Mouse (Mus musculus): ENCODE data around the gene Efcab10. TPM values are rescaled to one million over a fixed set of nuclear protein-coding genes. Genes with fewer than 3 reads are reported as not detected.

Gene Efcab10
- polyA plus RNA-seq, 1 experiment from 2014 or later = 5.9 TPM

- 84% methylated on average over 8 of the region's 8 CpGs for WGBS
- H3K36me3 ChIP-seq (replicated peaks; ENCODE audit: control insufficient read depth, insufficient read depth) = 0 out of 2 replicates have a peak, but pooled peaks cover 17% of the 10 kb centered on the region
These were observed 30.1 kb upstream of the Efcab10 start for GRCm38 (mm10) chr12:33364511-33364910.

DNA sequence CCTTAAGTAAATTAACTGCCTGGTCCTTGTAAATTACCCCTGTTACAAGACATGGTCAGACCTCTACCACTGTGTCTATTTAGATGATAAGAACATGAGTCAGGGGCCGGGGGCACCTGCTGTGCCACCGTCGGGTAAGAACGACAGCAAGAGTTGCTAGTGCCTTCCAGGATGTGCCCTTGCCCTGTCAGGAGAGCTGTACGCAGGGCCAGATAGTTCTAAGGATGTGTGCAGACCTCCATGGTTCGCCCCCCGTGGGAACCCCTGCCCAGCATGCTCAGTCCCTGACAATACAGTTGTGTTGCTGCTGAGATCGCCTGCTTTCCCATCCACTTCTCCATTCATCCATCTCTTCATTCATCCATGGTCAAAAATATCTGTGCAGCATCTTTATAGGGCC, 29.5 kb upstream of the Efcab10 start:
- 85% methylated on average over 8 of the region's 8 CpGs for WGBS
- no peak for ATAC-seq (ENCODE audit: low FRiP score)

More at GRCm38 (mm10) chr12:33364511-33364910, 30.1 kb upstream of the Efcab10 start:
- ATAC-seq (ENCODE audit: low FRiP score) = no peak
- Histone ChIP-seq H3K4me3 (replicated peaks; ENCODE audit: low read length) (no peak overlapping the region), H3K9me3 (ENCODE audit: control insufficient read depth, low read length) (no peaks in the 10 kb centered on the region), H3K4me1 (replicated peaks; ENCODE audit: control insufficient read depth, insufficient read depth, low read length) (no peaks in the 10 kb centered on the region), H3K27ac (no peak overlapping the region), H3K9ac (no peak overlapping the region), H3K4me2 (replicated peaks) (no peak overlapping the region), H3K27me3 (ENCODE audit: control insufficient read depth, insufficient read depth, low read length) (no peaks in the 10 kb centered on the region)
- no peak for DNase-seq (ENCODE audit: low spot score)

DNA sequence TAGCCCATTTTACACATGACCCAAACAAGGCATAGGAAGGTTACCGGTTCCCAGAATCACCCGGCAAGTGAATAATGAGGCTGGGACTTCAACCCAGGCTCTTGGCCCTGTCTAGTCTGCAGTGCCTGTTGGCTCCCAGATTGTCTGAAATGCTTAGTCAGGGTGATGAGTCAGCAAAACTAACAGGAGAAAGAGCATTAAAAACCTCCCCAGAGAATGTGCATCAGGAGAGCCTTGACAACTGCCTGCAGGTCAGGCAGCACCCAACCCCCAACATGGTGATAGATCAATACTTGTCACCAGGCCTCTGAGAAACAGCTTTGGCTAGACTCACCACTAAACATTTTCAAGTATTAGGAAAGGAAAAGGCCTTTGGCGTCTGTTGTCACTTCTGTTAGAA, 25.1 kb upstream of the Efcab10 start:
- no peaks in the 10 kb centered on the region for H3K9me3 ChIP-seq (ENCODE audit: control insufficient read depth, low read length)
- ATAC-seq (ENCODE audit: low FRiP score) (no peak), DNase-seq (ENCODE audit: low spot score) (no peak)
- no peak overlapping the region for H3K4me3 ChIP-seq (replicated peaks; ENCODE audit: low read length)
- WGBS = 85% methylated on average over 3 of the region's 3 CpGs
- no peaks in the 10 kb centered on the region for H3K27me3 ChIP-seq (ENCODE audit: control insufficient read depth, insufficient read depth, low read length)
- H3K4me1 ChIP-seq (replicated peaks; ENCODE audit: control insufficient read depth, insufficient read depth, low read length) = no peaks in the 10 kb centered on the region
- H3K9ac ChIP-seq = no peak overlapping the region
- no peak overlapping the region for H3K27ac ChIP-seq
- H3K36me3 ChIP-seq (replicated peaks; ENCODE audit: control insufficient read depth, insufficient read depth) = peaks cover 12% of the 10 kb centered on the region; the same call in 1 of the 2 replicates
- H3K4me2 ChIP-seq (replicated peaks) = no peak overlapping the region

More for the DNA sequence above, 29.5 kb upstream of the Efcab10 start:
- Histone ChIP-seq H3K4me2 (replicated peaks) (no peak overlapping the region), H3K27me3 (ENCODE audit: control insufficient read depth, insufficient read depth, low read length) (no peaks in the 10 kb centered on the region), H3K27ac (no peak overlapping the region), H3K4me3 (replicated peaks; ENCODE audit: low read length) (no peak overlapping the region), H3K9ac (no peak overlapping the region), H3K36me3 (replicated peaks; ENCODE audit: control insufficient read depth, insufficient read depth) (0 out of 2 replicates have a peak, but pooled peaks cover 12% of the 10 kb centered on the region), H3K9me3 (ENCODE audit: control insufficient read depth, low read length) (no peaks in the 10 kb centered on the region), H3K4me1 (replicated peaks; ENCODE audit: control insufficient read depth, insufficient read depth, low read length) (no peaks in the 10 kb centered on the region)
- DNase-seq (ENCODE audit: low spot score) = no peak

- H3K4me2 ChIP-seq (replicated peaks) = peak overlapping the region; percentile 43
- ATAC-seq (ENCODE audit: low FRiP score) (peak; percentile 78), DNase-seq (ENCODE audit: low spot score) (peak; percentile 85)
- H3K4me1 ChIP-seq (replicated peaks; ENCODE audit: control insufficient read depth, insufficient read depth, low read length) = peaks cover 11% of the 10 kb centered on the region; the same call in 1 of the 2 replicates
- no peaks in the 10 kb centered on the region for H3K36me3 ChIP-seq (replicated peaks; ENCODE audit: control insufficient read depth, insufficient read depth)
- no peaks in the 10 kb centered on the region for H3K27me3 ChIP-seq (ENCODE audit: control insufficient read depth, insufficient read depth, low read length)
- H3K4me3 ChIP-seq (replicated peaks; ENCODE audit: low read length) = peak overlapping the region; percentile 8; the same call in 1 of the 2 replicates
- H3K9me3 ChIP-seq (ENCODE audit: control insufficient read depth, low read length) = no peaks in the 10 kb centered on the region
- H3K9ac ChIP-seq = no peak overlapping the region
- WGBS = 20% methylated on average over 22 of the region's 22 CpGs
- no peak overlapping the region for H3K27ac ChIP-seq
These were observed 14.8 kb upstream of the Efcab10 start for GRCm38 (mm10) chr12:33379624-33380445.

- 7% methylated on average over 5 of the region's 5 CpGs for WGBS
- Histone ChIP-seq H3K9me3 (ENCODE audit: control insufficient read depth, low read length) (no peaks in the 10 kb centered on the region), H3K4me1 (replicated peaks; ENCODE audit: control insufficient read depth, insufficient read depth, low read length) (no peaks in the 10 kb centered on the region), H3K27ac (no peak overlapping the region), H3K27me3 (ENCODE audit: control insufficient read depth, insufficient read depth, low read length) (no peaks in the 10 kb centered on the region), H3K9ac (no peak overlapping the region), H3K4me3 (replicated peaks; ENCODE audit: low read length) (no peak overlapping the region), H3K36me3 (replicated peaks; ENCODE audit: control insufficient read depth, insufficient read depth) (no peaks in the 10 kb centered on the region), H3K4me2 (replicated peaks) (no peak overlapping the region)
- peak; percentile 91 for DNase-seq (ENCODE audit: low spot score)
- peak; percentile 78 for ATAC-seq (ENCODE audit: low FRiP score)
These were observed 5.8 kb upstream of the Efcab10 start for GRCm38 (mm10) chr12:33388842-33389241.

GRCm38 (mm10) chr12:33390844-33391560, 3.7 kb upstream of the Efcab10 start:
- no peak overlapping the region for H3K4me2 ChIP-seq (replicated peaks)
- DNase-seq (ENCODE audit: low spot score) (no peak), ATAC-seq (ENCODE audit: low FRiP score) (no peak)
- no peak overlapping the region for H3K4me3 ChIP-seq (replicated peaks; ENCODE audit: low read length)
- H3K27ac ChIP-seq = no peak overlapping the region
- H3K9ac ChIP-seq = no peak overlapping the region
- no peaks in the 10 kb centered on the region for H3K27me3 ChIP-seq (ENCODE audit: control insufficient read depth, insufficient read depth, low read length)
- peaks cover 13% of the 10 kb centered on the region; the same call in 1 of the 2 replicates for H3K4me1 ChIP-seq (replicated peaks; ENCODE audit: control insufficient read depth, insufficient read depth, low read length)
- no peaks in the 10 kb centered on the region for H3K36me3 ChIP-seq (replicated peaks; ENCODE audit: control insufficient read depth, insufficient read depth)
- WGBS = 72% methylated on average over 2 of the region's 2 CpGs
- H3K9me3 ChIP-seq (ENCODE audit: control insufficient read depth, low read length) = no peaks in the 10 kb centered on the region

- H3K9me3 ChIP-seq (ENCODE audit: control insufficient read depth, low read length) = no peaks in the 10 kb centered on the region
- no peak overlapping the region for H3K27ac ChIP-seq
- H3K27me3 ChIP-seq (ENCODE audit: control insufficient read depth, insufficient read depth, low read length) = no peaks in the 10 kb centered on the region
- no peak overlapping the region for H3K9ac ChIP-seq
- H3K4me2 ChIP-seq (replicated peaks) = no peak overlapping the region
- no peak for DNase-seq (ENCODE audit: low spot score)
- ATAC-seq (ENCODE audit: low FRiP score) = no peak
- peaks cover 7% of the 10 kb centered on the region; the same call in 1 of the 2 replicates for H3K4me1 ChIP-seq (replicated peaks; ENCODE audit: control insufficient read depth, insufficient read depth, low read length)
- H3K36me3 ChIP-seq (replicated peaks; ENCODE audit: control insufficient read depth, insufficient read depth) = no peaks in the 10 kb centered on the region
- 63% methylated on average over 7 of the region's 7 CpGs for WGBS
- no peak overlapping the region for H3K4me3 ChIP-seq (replicated peaks; ENCODE audit: low read length)
These were observed 8.6 kb downstream of the Efcab10 start for GRCm38 (mm10) chr12:33403265-33403693.

DNA sequence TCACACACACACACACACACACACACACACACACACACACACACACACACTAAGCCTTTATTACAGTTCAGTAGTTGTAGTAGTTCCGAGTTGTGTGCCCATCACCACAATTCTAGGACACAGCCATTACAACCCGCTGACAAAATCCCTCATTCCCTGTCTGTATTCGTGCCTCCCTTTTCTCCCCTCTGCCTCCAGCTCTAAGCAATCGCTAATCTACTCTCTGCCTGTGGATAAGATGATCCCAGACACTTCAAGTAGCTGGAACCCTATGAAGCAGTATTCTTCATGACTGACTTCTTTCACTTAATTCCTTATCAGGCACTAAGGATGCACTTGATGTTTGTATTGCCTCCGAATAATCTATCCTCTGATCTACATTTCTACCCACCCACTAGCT, 10.3 kb downstream of the Efcab10 start:
- no peak overlapping the region for H3K4me3 ChIP-seq (replicated peaks; ENCODE audit: low read length)
- ATAC-seq (ENCODE audit: low FRiP score) (peak; percentile 51; the same call in 1 of the 2 replicates), DNase-seq (ENCODE audit: low spot score) (peak; percentile 25)
- peaks cover 7% of the 10 kb centered on the region; the same call in 1 of the 2 replicates for H3K4me1 ChIP-seq (replicated peaks; ENCODE audit: control insufficient read depth, insufficient read depth, low read length)
- no peaks in the 10 kb centered on the region for H3K27me3 ChIP-seq (ENCODE audit: control insufficient read depth, insufficient read depth, low read length)
- H3K27ac ChIP-seq = peak overlapping the region; percentile 77
- 52% methylated on average over 5 of the region's 5 CpGs for WGBS
- H3K4me2 ChIP-seq (replicated peaks) = no peak overlapping the region
- H3K9me3 ChIP-seq (ENCODE audit: control insufficient read depth, low read length) = no peaks in the 10 kb centered on the region
- H3K9ac ChIP-seq = no peak overlapping the region
- no peaks in the 10 kb centered on the region for H3K36me3 ChIP-seq (replicated peaks; ENCODE audit: control insufficient read depth, insufficient read depth)

GRCm38 (mm10) chr12:33405398-33406026, 10.9 kb downstream of the Efcab10 start:
- no peak overlapping the region for H3K9ac ChIP-seq
- ATAC-seq (ENCODE audit: low FRiP score) (peak; percentile 68), DNase-seq (ENCODE audit: low spot score) (peak; percentile 25)
- H3K4me3 ChIP-seq (replicated peaks; ENCODE audit: low read length) = no peak overlapping the region
- no peaks in the 10 kb centered on the region for H3K9me3 ChIP-seq (ENCODE audit: control insufficient read depth, low read length)
- WGBS = 37% methylated on average over 6 of the region's 6 CpGs
- H3K36me3 ChIP-seq (replicated peaks; ENCODE audit: control insufficient read depth, insufficient read depth) = no peaks in the 10 kb centered on the region
- peaks cover 7% of the 10 kb centered on the region; the same call in 1 of the 2 replicates for H3K4me1 ChIP-seq (replicated peaks; ENCODE audit: control insufficient read depth, insufficient read depth, low read length)
- H3K4me2 ChIP-seq (replicated peaks) = no peak overlapping the region
- H3K27me3 ChIP-seq (ENCODE audit: control insufficient read depth, insufficient read depth, low read length) = no peaks in the 10 kb centered on the region
- peak overlapping the region; percentile 77 for H3K27ac ChIP-seq

Data from hindbrain, embryonic 14.5 days (tissue).